Mouse (Mus musculus) forebrain, embryonic 15.5 days (tissue): Measurements from ENCODE around the gene Sec22a. TPM values are rescaled to one million over a fixed set of nuclear protein-coding genes. Genes with fewer than 3 reads are reported as not detected.

Experiments
- ATAC-seq: fragments of 200-750 bp; cut with Nextera tagmentation; replicated peaks from 2 replicates; pipeline ENCODE4 v1.8.0; 2017; ENCODE audit warnings: mild to moderate bottlenecking, moderate TSS enrichment, moderate library complexity
- H3K27ac ChIP-seq: fragments of 300-500 bp; sonication (generic); replicated peaks from 2 replicates; pipeline ENCODE4 v1.5.1; 2015; ENCODE audit warnings: mild to moderate bottlenecking, inconsistent platforms
- H3K27me3 ChIP-seq: fragments of 300-500 bp; sonication (generic); 2 replicates; pipeline ENCODE4 v1.6.1; 2015; ENCODE audit warnings: inconsistent platforms
- H3K36me3 ChIP-seq: fragments of 300-500 bp; sonication (generic); 2 replicates; pipeline ENCODE4 v1.6.1; 2015; ENCODE audit warnings: mild to moderate bottlenecking, inconsistent platforms
- H3K4me1 ChIP-seq: fragments of 300-500 bp; sonication (generic); 2 replicates; pipeline ENCODE4 v1.6.1; 2015; ENCODE audit warnings: inconsistent platforms
- H3K4me2 ChIP-seq: fragments of 300-500 bp; sonication (generic); replicated peaks from 2 replicates; pipeline ENCODE4 v1.6.1; 2015; ENCODE audit warnings: mild to moderate bottlenecking, inconsistent platforms
- H3K4me3 ChIP-seq: fragments of 300-500 bp; sonication (generic); 2 replicates; pipeline ENCODE4 v1.5.1; 2015; ENCODE audit warnings: mild to moderate bottlenecking, inconsistent platforms
- H3K9ac ChIP-seq: fragments of 300-500 bp; sonication (generic); replicated peaks from 2 replicates; pipeline ENCODE4 v1.6.1; 2015; ENCODE audit warnings: mild to moderate bottlenecking, inconsistent platforms
- H3K9me3 ChIP-seq: fragments of 300-500 bp; sonication (generic); 2 replicates; pipeline ENCODE4 v1.6.1; 2016; ENCODE audit warnings: inconsistent platforms
- WGBS: fragments of 180-500 bp; shearing (Covaris S2); methylation state at CpG from one replicate; pipeline ENCODE4 v1.1.7; 2015; ENCODE audit warnings: mixed read lengths; 5-methylcytosine and 5-hydroxymethylcytosine counted together
- polyA plus RNA-seq: library from polyadenylated mRNA; unstranded; fragments of >200 nt; fragmentation: Nextera tagmentation; extraction: Ambion mirVana; gene quantifications from 2 replicates; pipeline ENCODE4 v1.2.1, GENCODE M21; 2015

The Sec22a gene
- 42.5 and 47.2 TPM in 2 replicates for polyA plus RNA-seq

DNA sequence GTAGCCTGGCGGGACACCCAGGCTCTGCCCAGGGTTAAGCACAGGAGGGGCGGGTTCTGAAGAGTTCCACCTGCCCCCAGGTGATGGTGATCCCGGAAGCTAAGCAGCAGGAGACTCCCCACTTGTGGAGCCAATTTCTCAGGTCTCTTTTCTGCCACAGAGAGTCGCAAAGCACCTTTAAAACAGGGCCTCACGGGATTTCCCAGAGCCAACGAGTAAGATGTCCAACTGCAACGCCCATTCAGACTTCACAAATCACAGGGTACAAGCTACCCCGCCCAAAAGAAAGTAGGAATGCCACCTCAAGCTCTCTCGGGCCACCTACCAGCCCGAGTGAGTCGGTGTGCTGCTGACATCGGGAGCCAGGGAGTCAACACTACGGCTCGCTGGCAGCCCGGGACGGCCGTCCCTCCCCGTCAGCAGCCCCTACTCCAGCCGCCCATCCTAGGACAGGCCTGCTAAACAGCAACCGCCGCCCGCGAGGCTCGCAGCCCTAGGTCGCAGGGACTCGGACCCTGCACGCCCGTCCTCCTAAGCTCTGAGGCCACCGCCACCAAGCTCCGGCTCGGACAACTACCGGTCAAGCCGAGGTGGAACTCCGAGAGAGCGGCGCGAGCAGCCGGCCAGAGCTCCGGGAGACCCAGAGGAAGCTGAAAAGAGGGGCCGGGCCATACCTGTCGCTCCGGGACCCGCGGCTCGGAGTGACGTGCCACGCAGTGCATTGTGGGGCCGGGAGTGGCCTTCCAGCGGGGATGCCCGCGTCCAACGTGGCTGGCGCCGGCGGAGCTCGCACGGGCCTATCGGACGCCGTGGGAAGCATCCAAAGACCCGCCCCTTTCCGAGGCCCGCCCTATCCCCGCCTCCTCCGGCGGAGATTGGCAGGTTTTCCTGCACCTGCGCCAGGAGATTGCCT, at the start of gene Sec22a:
Gene Sec22a, minus strand, starts transcription at position 769 of the 913 bp plus-strand sequence.
- Histone ChIP-seq H3K4me2 (peak within 1 kb of the TSS; percentile 88), H3K27me3 (no peaks in the 10 kb centered on the region), H3K36me3 (0 out of 2 replicates have a peak, but pooled peaks cover 4% of the 10 kb centered on the region), H3K27ac (peak within 1 kb of the TSS; percentile 87), H3K9ac (peak within 1 kb of the TSS; percentile 75), H3K9me3 (no peaks in the 10 kb centered on the region), H3K4me1 (peaks cover 16% of the 10 kb centered on the region), H3K4me3 (peak within 1 kb of the TSS; percentile 71)
- WGBS, result under 1% methylated on average over 67 of the region's 67 CpGs
- peak; percentile 100 for ATAC-seq

GRCm38 (mm10) chr16:35406706-35407105, 43.0 kb upstream of the Sec22a start:
- H3K4me1 ChIP-seq, result no peaks in the 10 kb centered on the region
- no peak overlapping the region for H3K9ac ChIP-seq
- ATAC-seq, result no peak
- no peaks in the 10 kb centered on the region for H3K36me3 ChIP-seq
- H3K4me2 ChIP-seq, result no peak overlapping the region
- 82% methylated on average over 4 of the region's 4 CpGs for WGBS
- no peak overlapping the region for H3K4me3 ChIP-seq
- H3K27me3 ChIP-seq, result no peaks in the 10 kb centered on the region
- H3K9me3 ChIP-seq, result no peaks in the 10 kb centered on the region
- H3K27ac ChIP-seq, result no peak overlapping the region

GRCm38 (mm10) chr16:35406166-35406565, 42.4 kb upstream of the Sec22a start:
- H3K4me3 ChIP-seq, result no peak overlapping the region
- no peak for ATAC-seq
- no peaks in the 10 kb centered on the region for H3K4me1 ChIP-seq
- no peaks in the 10 kb centered on the region for H3K36me3 ChIP-seq
- no peaks in the 10 kb centered on the region for H3K27me3 ChIP-seq
- no peak overlapping the region for H3K9ac ChIP-seq
- H3K4me2 ChIP-seq, result no peak overlapping the region
- no peak overlapping the region for H3K27ac ChIP-seq
- WGBS, result 72% methylated on average over 4 of the region's 4 CpGs
- H3K9me3 ChIP-seq, result no peaks in the 10 kb centered on the region

DNA sequence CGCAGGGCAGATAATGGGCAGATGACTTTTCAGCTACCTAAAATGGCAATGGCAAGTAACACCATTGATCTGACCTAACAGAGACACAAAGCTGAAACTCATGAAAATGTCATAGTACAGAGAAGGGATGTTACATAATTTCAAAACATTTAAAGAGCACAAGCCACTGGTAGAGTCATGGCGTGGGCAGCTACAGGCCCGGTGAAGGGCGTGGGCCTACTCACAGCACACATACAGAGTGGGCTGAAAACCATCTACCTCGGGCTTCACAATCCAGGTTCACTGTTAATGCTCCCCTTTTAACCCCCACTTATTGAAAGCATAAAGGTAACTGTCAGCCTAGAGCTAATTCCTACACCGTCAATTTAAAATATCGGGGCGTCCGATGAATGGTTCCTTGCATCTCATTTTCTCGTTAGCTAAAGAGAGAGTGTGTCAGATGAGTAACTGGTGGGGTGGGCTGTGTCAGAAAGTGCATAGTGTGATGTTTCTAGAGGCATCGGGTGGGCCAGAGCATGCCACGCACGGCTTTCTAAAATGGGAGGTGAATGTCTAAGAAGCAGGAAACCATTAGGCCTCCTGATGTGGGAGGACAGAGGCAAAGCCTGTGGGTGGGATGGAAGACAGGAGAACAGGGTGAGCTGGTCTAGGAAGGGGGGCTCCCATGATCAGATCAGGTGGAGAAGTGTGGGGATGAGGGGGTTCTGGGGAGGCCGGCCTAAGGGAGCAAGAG, 41.8 kb upstream of the Sec22a start:
- Histone ChIP-seq H3K4me3 (no peak overlapping the region), H3K9me3 (no peaks in the 10 kb centered on the region), H3K36me3 (no peaks in the 10 kb centered on the region), H3K4me1 (no peaks in the 10 kb centered on the region), H3K27me3 (no peaks in the 10 kb centered on the region), H3K9ac (no peak overlapping the region), H3K27ac (no peak overlapping the region), H3K4me2 (no peak overlapping the region)
- ATAC-seq, result no peak
- WGBS, result 82% methylated on average over 14 of the region's 14 CpGs

DNA sequence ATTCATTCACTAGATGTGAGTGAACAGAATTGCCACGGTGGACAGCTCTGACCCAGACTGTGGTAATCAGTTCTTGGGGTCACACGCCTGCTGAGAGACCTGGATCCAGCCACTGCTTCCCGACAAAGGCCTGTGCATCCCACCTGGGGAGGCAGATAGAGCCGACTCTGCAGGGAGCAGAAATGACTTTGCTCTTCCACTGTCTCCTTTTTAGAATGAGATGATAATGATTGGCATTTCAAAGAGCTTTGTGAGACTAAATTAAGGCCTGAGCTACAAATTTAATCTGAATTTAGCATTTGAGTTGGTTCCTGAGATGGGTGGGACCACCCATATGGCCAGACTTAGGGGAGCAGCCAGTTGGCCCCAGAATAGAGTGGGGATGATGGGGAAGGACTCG, 41.1 kb upstream of the Sec22a start:
- H3K27ac ChIP-seq, result no peak overlapping the region
- ATAC-seq, result no peak
- no peak overlapping the region for H3K4me3 ChIP-seq
- no peak overlapping the region for H3K9ac ChIP-seq
- no peaks in the 10 kb centered on the region for H3K4me1 ChIP-seq
- H3K27me3 ChIP-seq, result no peaks in the 10 kb centered on the region
- H3K9me3 ChIP-seq, result no peaks in the 10 kb centered on the region
- H3K4me2 ChIP-seq, result no peak overlapping the region
- 45% methylated on average over 5 of the region's 5 CpGs for WGBS
- H3K36me3 ChIP-seq, result no peaks in the 10 kb centered on the region

GRCm38 (mm10) chr16:35403891-35404290, 40.2 kb upstream of the Sec22a start:
- WGBS, result 90% methylated on average over 8 of the region's 8 CpGs

GRCm38 (mm10) chr16:35403356-35403755, 39.6 kb upstream of the Sec22a start:
- Histone ChIP-seq H3K27ac (no peak overlapping the region), H3K9me3 (no peaks in the 10 kb centered on the region), H3K27me3 (no peaks in the 10 kb centered on the region), H3K9ac (no peak overlapping the region), H3K4me3 (no peak overlapping the region), H3K36me3 (no peaks in the 10 kb centered on the region), H3K4me2 (no peak overlapping the region), H3K4me1 (no peaks in the 10 kb centered on the region)
- ATAC-seq, result no peak
- WGBS, result 85% methylated on average over 9 of the region's 9 CpGs

More at GRCm38 (mm10) chr16:35403891-35404290, 40.2 kb upstream of the Sec22a start:
- Histone ChIP-seq H3K9ac (no peak overlapping the region), H3K4me1 (no peaks in the 10 kb centered on the region), H3K4me2 (no peak overlapping the region), H3K4me3 (no peak overlapping the region), H3K27me3 (no peaks in the 10 kb centered on the region), H3K27ac (no peak overlapping the region), H3K9me3 (no peaks in the 10 kb centered on the region), H3K36me3 (no peaks in the 10 kb centered on the region)
- ATAC-seq, result no peak

DNA sequence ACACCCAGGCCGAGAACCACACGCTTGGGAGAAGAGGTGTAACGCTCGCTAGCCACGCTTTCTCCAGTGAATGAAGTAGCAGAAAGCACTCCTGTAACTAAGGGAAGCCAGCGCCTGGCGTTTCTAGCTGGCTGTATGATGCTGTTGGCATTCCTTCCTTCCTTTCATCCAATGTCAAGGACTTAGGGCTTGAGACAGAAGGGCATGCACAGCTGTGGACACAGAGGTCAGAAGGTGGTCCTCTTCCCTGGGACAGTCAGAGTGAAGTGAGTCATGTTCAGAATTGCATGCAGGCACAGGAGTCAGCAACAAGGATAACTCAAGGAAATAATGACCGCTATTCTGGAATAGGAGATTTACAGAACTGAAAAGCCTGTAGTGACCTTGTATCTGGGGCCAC, 29.1 kb upstream of the Sec22a start:
- no peak for ATAC-seq
- no peaks in the 10 kb centered on the region for H3K9me3 ChIP-seq
- H3K9ac ChIP-seq, result no peak overlapping the region
- no peaks in the 10 kb centered on the region for H3K4me1 ChIP-seq
- H3K27me3 ChIP-seq, result no peaks in the 10 kb centered on the region
- H3K27ac ChIP-seq, result no peak overlapping the region
- H3K4me2 ChIP-seq, result no peak overlapping the region
- 80% methylated on average over 8 of the region's 8 CpGs for WGBS
- no peak overlapping the region for H3K4me3 ChIP-seq
- no peaks in the 10 kb centered on the region for H3K36me3 ChIP-seq

DNA sequence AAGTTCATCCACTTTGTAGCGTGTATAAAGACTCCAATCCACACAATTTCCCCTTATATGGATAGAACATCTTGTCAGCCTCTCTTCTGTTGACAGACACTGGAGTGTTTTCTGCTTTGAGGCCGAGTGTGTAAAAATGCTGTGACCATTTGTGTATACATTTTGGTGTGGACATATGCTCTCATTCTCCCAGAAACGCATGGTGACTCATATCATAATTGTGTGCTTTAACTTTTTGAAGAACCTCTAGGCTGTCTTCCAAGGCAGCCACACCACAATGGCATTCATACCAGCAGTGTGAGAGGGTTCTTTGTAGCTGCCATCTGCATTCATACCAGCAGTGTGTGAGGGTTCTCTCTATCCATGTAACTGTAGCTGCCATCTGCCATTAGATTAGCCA, 21.9 kb upstream of the Sec22a start:
- H3K9me3 ChIP-seq, result no peaks in the 10 kb centered on the region
- H3K4me1 ChIP-seq, result no peaks in the 10 kb centered on the region
- H3K9ac ChIP-seq, result no peak overlapping the region
- ATAC-seq, result no peak
- H3K27ac ChIP-seq, result no peak overlapping the region
- H3K4me2 ChIP-seq, result no peak overlapping the region
- 87% methylated on average over 3 of the region's 3 CpGs for WGBS
- no peak overlapping the region for H3K4me3 ChIP-seq
- H3K27me3 ChIP-seq, result no peaks in the 10 kb centered on the region
- no peaks in the 10 kb centered on the region for H3K36me3 ChIP-seq

DNA sequence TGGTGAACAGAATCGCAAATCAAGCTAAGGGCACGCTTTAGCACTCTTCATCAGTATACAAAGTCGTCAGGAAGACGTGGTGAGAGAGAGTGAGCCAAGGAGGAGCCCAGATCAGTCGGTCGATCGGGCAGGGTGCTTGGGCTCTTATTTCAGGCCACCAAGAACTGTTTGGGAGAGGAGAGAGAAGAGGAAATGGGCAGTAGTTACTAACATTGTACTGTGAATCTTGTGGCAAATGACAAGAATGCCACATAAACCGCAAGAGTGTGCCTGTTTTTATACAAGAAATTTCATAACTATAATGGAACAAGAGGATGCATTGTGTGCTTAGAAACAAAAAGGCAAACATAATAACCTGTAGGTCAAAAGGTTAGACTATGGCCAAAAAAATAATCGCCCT, 16.3 kb upstream of the Sec22a start:
- Histone ChIP-seq H3K9ac (no peak overlapping the region), H3K4me1 (no peaks in the 10 kb centered on the region), H3K27ac (no peak overlapping the region), H3K27me3 (no peaks in the 10 kb centered on the region), H3K4me2 (no peak overlapping the region), H3K36me3 (no peaks in the 10 kb centered on the region), H3K9me3 (no peaks in the 10 kb centered on the region), H3K4me3 (no peak overlapping the region)
- 89% methylated on average over 9 of the region's 9 CpGs for WGBS
- no peak for ATAC-seq

- H3K27ac ChIP-seq, result no peak overlapping the region
- H3K36me3 ChIP-seq, result no peaks in the 10 kb centered on the region
- no peak for ATAC-seq
- H3K9ac ChIP-seq, result no peak overlapping the region
- WGBS, result 87% methylated on average over 3 of the region's 3 CpGs
- no peaks in the 10 kb centered on the region for H3K27me3 ChIP-seq
- no peaks in the 10 kb centered on the region for H3K4me1 ChIP-seq
- no peak overlapping the region for H3K4me3 ChIP-seq
- H3K9me3 ChIP-seq, result no peaks in the 10 kb centered on the region
- no peak overlapping the region for H3K4me2 ChIP-seq
These were observed 15.6 kb upstream of the Sec22a start for GRCm38 (mm10) chr16:35379344-35379743.

GRCm38 (mm10) chr16:35364063-35364428, 328 bp upstream of the Sec22a start:
- peak; percentile 63; the same call in 1 of the 2 replicates for ATAC-seq

More at GRCm38 (mm10) chr16:35364063-35364428, 328 bp upstream of the Sec22a start:
- Histone ChIP-seq H3K4me1 (peaks cover 16% of the 10 kb centered on the region), H3K4me3 (peak overlapping the region; percentile 71), H3K9ac (peak overlapping the region; percentile 65), H3K9me3 (no peaks in the 10 kb centered on the region), H3K36me3 (0 out of 2 replicates have a peak, but pooled peaks cover 4% of the 10 kb centered on the region), H3K4me2 (peak overlapping the region; percentile 88), H3K27ac (peak overlapping the region; percentile 87), H3K27me3 (no peaks in the 10 kb centered on the region)
- under 1% methylated on average over 7 of the region's 7 CpGs for WGBS
